Mouse (Mus musculus): ENCODE data around the gene Ube2k.

DNA sequence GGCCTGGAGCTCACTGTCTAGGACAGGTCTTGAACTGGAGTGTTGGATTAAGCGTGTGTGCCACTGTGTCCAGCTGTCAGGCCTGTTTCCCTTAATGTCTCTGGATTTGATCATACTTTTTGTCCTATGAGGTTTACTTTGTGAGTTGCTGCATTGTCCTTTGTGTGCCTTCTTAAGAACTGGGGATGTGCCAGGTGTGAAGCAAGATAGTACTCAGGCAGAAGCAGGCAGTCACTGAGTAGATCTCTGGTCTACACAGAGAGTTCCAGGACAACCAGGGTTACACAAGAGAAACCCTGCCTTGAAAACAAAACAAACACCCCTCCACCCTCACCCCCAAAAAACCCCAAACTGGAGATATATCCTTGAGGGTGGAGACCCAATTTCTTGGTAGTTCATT, 12.6 kb downstream of the Ube2k start:
- TF ChIP-seq SIN3A (IDR thresholded peaks at IDR 0.05; ENCODE audit: low read length): no peak
- no peak for TF ChIP-seq USF1 (IDR thresholded peaks at IDR 0.05; ENCODE audit: low read depth, low read length)
- no peak for TF ChIP-seq CTCF (IDR thresholded peaks at IDR 0.05 in 2 of 3, conservative IDR thresholded peaks at IDR 0.05 in 1 of 3; ENCODE audit: control insufficient read depth in 1 of 3, insufficient read depth in 1 of 3, low read depth in 2 of 3, low read length in 3 of 3, poor library complexity in 1 of 3, severe bottlenecking in 1 of 3)
- TF ChIP-seq POLR2A (IDR thresholded peaks at IDR 0.05; ENCODE audit: control insufficient read depth in 1 of 2, insufficient read depth in 1 of 2, low read depth in 1 of 2, low read length in 2 of 2, poor library complexity in 1 of 2): no peak
- TF ChIP-seq NRF1 (IDR thresholded peaks at IDR 0.05; ENCODE audit: insufficient read depth, low read depth, low read length, poor library complexity, severe bottlenecking): no peak
- no peak for TF ChIP-seq UBTF (IDR thresholded peaks at IDR 0.05; ENCODE audit: borderline replicate concordance, insufficient read depth, low read depth, low read length)
- TF ChIP-seq MAFK (IDR thresholded peaks at IDR 0.05; ENCODE audit: borderline replicate concordance, low read depth, low read length): no peak
- TF ChIP-seq KAT2A (conservative IDR thresholded peaks at IDR 0.05; ENCODE audit: low read depth, low read length): no peak
- no peak for TF ChIP-seq RCOR1 (IDR thresholded peaks at IDR 0.05; ENCODE audit: low read depth, low read length)
